Mouse (Mus musculus) heart, postnatal 0 days (tissue): ENCODE measurements around the gene Ankrd33.

Source experiments
- CTCF ChIP-seq: IDR thresholded peaks from 2 replicates; pipeline ENCODE4 v1.5.1; 2016; ENCODE audit warnings: antibody characterized with exemption, control low read depth, low read depth
- EP300 ChIP-seq: IDR thresholded peaks from 2 replicates; pipeline ENCODE4 v1.6.1; 2016; ENCODE audit warnings: antibody characterized with exemption, low read depth

GRCm38 (mm10) chr15:101154700-101155616, 39.4 kb downstream of the Ankrd33 start:
- TF ChIP-seq EP300, result no peak
- TF ChIP-seq CTCF, result no peak
